Mouse (Mus musculus) CH12.LX (cell line): ENCODE results near the gene Eif2ak3. TPM values are rescaled to one million over a fixed set of nuclear protein-coding genes. Genes with fewer than 3 reads are reported as not detected.
"Not testable (repeated sequence)": the region's sequence is repeated elsewhere in the genome, so short reads cannot be mapped to it uniquely, and the experiment has no call there.

Source experiments
- DNase-seq: peaks from one replicate; pipeline ENCODE4 v3.0.0-alpha.2; 2013; ENCODE audit errors: extremely low read depth
- H3K27ac ChIP-seq: 2 replicates; pipeline ENCODE4 v1.5.1; 2012; ENCODE audit warnings: low read depth, mild to moderate bottlenecking, control low read depth, moderate library complexity; ENCODE audit not compliant: insufficient read depth
- H3K27me3 ChIP-seq: replicated peaks from 2 replicates; pipeline ENCODE3; 2012; ENCODE audit warnings: inconsistent platforms
- H3K36me3 ChIP-seq, 2 experiments: replicated peaks in 1 of 2; 2 replicates each; pipeline versions ENCODE3 to v1.6.1; 2012; ENCODE audit warnings: inconsistent platforms in 1 of 2, low read length in 1 of 2, mild to moderate bottlenecking in 1 of 2, mixed read lengths in 1 of 2, moderate library complexity in 1 of 2; ENCODE audit not compliant: control insufficient read depth in 1 of 2, insufficient read depth in 1 of 2
- H3K4me1 ChIP-seq, 2 experiments: 2 replicates each; pipeline ENCODE4 v1.6.1; 2012; ENCODE audit warnings: inconsistent platforms in 1 of 2, moderate library complexity in 1 of 2; ENCODE audit not compliant: insufficient read depth in 2 of 2, control insufficient read depth in 1 of 2
- H3K4me2 ChIP-seq: 2 replicates; pipeline ENCODE4 v1.6.1; 2012; ENCODE audit warnings: low read depth, mild to moderate bottlenecking, control low read depth; ENCODE audit not compliant: poor library complexity, insufficient read depth, severe bottlenecking
- H3K4me3 ChIP-seq, 3 experiments: fragments of 150-350 bp in 1 of 3; sonication (generic) in 1 of 3; replicated peaks in 1 of 3; 2 replicates each; pipeline versions ENCODE3 to v1.5.1; 2011 to 2012; ENCODE audit warnings: low read depth in 2 of 3, low read length in 2 of 3, mild to moderate bottlenecking in 2 of 3, moderate library complexity in 2 of 3, control low read depth in 1 of 3, improper control_type of control experiment in 1 of 3, inconsistent platforms in 1 of 3, mixed read lengths in 1 of 3; ENCODE audit not compliant: poor library complexity in 1 of 3
- H3K79me2 ChIP-seq: replicated peaks from 2 replicates; pipeline ENCODE4 v1.6.1; 2012; ENCODE audit warnings: mild to moderate bottlenecking, moderate library complexity; ENCODE audit not compliant: control insufficient read depth, poor library complexity, insufficient read depth, severe bottlenecking; ENCODE audit errors: extremely low read depth
- H3K9ac ChIP-seq: 2 replicates; pipeline ENCODE4 v1.6.1; 2012; ENCODE audit warnings: low read depth, mild to moderate bottlenecking, control low read depth, moderate library complexity; ENCODE audit not compliant: insufficient read depth
- H3K9me3 ChIP-seq: replicated peaks from 2 replicates; pipeline ENCODE3; 2012; ENCODE audit warnings: low read length, inconsistent platforms, mixed read lengths
- BHLHE40 ChIP-seq: IDR thresholded peaks from 2 replicates; pipeline ENCODE4 v1.6.1; 2011; ENCODE audit warnings: mild to moderate bottlenecking, low read depth, low read length, improper control_type of control experiment
- CHD1 ChIP-seq: IDR thresholded peaks from 2 replicates; pipeline ENCODE4 v1.6.1; 2012; ENCODE audit warnings: low read depth, low read length, improper control_type of control experiment, inconsistent platforms
- CHD2 ChIP-seq: IDR thresholded peaks from 2 replicates; pipeline ENCODE4 v1.6.1; 2011; ENCODE audit warnings: low read length, improper control_type of control experiment
- ELF1 ChIP-seq: IDR thresholded peaks from 2 replicates; pipeline ENCODE4 v1.6.1; 2014; ENCODE audit warnings: low read depth, mild to moderate bottlenecking, inconsistent platforms, low read length, improper control_type of control experiment
- ETS1 ChIP-seq: conservative IDR thresholded peaks from 2 replicates; pipeline ENCODE4 v1.6.1; 2012; ENCODE audit warnings: low read depth, mild to moderate bottlenecking, inconsistent platforms, low read length, improper control_type of control experiment, moderate library complexity
- GABPA ChIP-seq: IDR thresholded peaks from 2 replicates; pipeline ENCODE4 v1.6.1; 2012; ENCODE audit warnings: low read depth, low read length, improper control_type of control experiment, inconsistent platforms; ENCODE audit not compliant: insufficient replicate concordance
- HCFC1 ChIP-seq: IDR thresholded peaks from 2 replicates; pipeline ENCODE4 v1.6.1; 2012; ENCODE audit warnings: low read depth, mild to moderate bottlenecking, inconsistent platforms, low read length, improper control_type of control experiment
- IRF4 ChIP-seq: IDR thresholded peaks from 2 replicates; pipeline ENCODE4 v1.6.1; 2014; ENCODE audit warnings: low read depth, mild to moderate bottlenecking, inconsistent platforms, low read length, improper control_type of control experiment
- JUND ChIP-seq: conservative IDR thresholded peaks from 2 replicates; pipeline ENCODE4 v1.6.1; 2011; ENCODE audit warnings: low read depth, low read length, improper control_type of control experiment
- KAT2A ChIP-seq: IDR thresholded peaks from 2 replicates; pipeline ENCODE4 v1.6.1; 2012; ENCODE audit warnings: low read length, improper control_type of control experiment, inconsistent platforms; ENCODE audit not compliant: insufficient replicate concordance
- MAFK ChIP-seq: IDR thresholded peaks from 2 replicates; pipeline ENCODE4 v1.6.1; 2011; ENCODE audit warnings: low read length, improper control_type of control experiment; ENCODE audit not compliant: insufficient replicate concordance
- MAZ ChIP-seq: IDR thresholded peaks from 2 replicates; pipeline ENCODE4 v1.6.1; 2012; ENCODE audit warnings: low read depth, mild to moderate bottlenecking, inconsistent platforms, low read length, improper control_type of control experiment, moderate library complexity
- MXI1 ChIP-seq: IDR thresholded peaks from 2 replicates; pipeline ENCODE4 v1.6.1; 2011; ENCODE audit warnings: mild to moderate bottlenecking, low read depth, low read length, improper control_type of control experiment
- MYC ChIP-seq: IDR thresholded peaks from 2 replicates; pipeline ENCODE4 v1.6.1; 2011; ENCODE audit warnings: low read depth, mild to moderate bottlenecking, improper control_type of control experiment, low read length
- NELFE ChIP-seq: IDR thresholded peaks from 2 replicates; pipeline ENCODE4 v1.6.1; 2011; ENCODE audit warnings: low read depth, low read length, improper control_type of control experiment
- PAX5 ChIP-seq: IDR thresholded peaks from 2 replicates; pipeline ENCODE4 v1.6.1; 2012; ENCODE audit warnings: low read length, inconsistent platforms, mixed read lengths
- RAD21 ChIP-seq: IDR thresholded peaks from 2 replicates; pipeline ENCODE4 v1.6.1; 2011; ENCODE audit warnings: low read depth, mild to moderate bottlenecking, low read length, improper control_type of control experiment, moderate library complexity
- SIN3A ChIP-seq: IDR thresholded peaks from 2 replicates; pipeline ENCODE4 v1.6.1; 2012; ENCODE audit warnings: low read length, improper control_type of control experiment, inconsistent platforms
- SMC3 ChIP-seq: IDR thresholded peaks from 2 replicates; pipeline ENCODE4 v1.6.1; 2011; ENCODE audit warnings: low read depth, low read length, improper control_type of control experiment
- TBP ChIP-seq: conservative IDR thresholded peaks from 2 replicates; pipeline ENCODE4 v1.6.1; 2011; ENCODE audit warnings: low read depth, low read length, improper control_type of control experiment
- UBTF ChIP-seq: IDR thresholded peaks from 2 replicates; pipeline ENCODE4 v1.6.1; 2012; ENCODE audit warnings: low read depth, mild to moderate bottlenecking, inconsistent platforms, low read length, improper control_type of control experiment, moderate library complexity
- USF1 ChIP-seq: IDR thresholded peaks from 2 replicates; pipeline ENCODE4 v1.6.1; 2014; ENCODE audit warnings: low read depth, mild to moderate bottlenecking, inconsistent platforms, low read length, improper control_type of control experiment
- ZC3H11A ChIP-seq: IDR thresholded peaks from 2 replicates; pipeline ENCODE4 v1.6.1; 2012; ENCODE audit warnings: low read depth, mild to moderate bottlenecking, inconsistent platforms, low read length, improper control_type of control experiment
- ZKSCAN1 ChIP-seq: IDR thresholded peaks from 2 replicates; pipeline ENCODE4 v1.6.1; 2012; ENCODE audit warnings: low read depth, inconsistent platforms, low read length, improper control_type of control experiment, borderline replicate concordance
- ZMIZ1 ChIP-seq: IDR thresholded peaks from 2 replicates; pipeline ENCODE4 v1.6.1; 2012; ENCODE audit warnings: low read depth, mild to moderate bottlenecking, inconsistent platforms, low read length, improper control_type of control experiment
- dilution Hi-C: fragments of 300-500 bp; cut with MboI; formaldehyde crosslinking; loops from 2 replicates; pipeline ENCODE4 v1.14.3; 2020; ENCODE audit warnings: low sequenced_read_pairs; ENCODE audit not compliant: extremely low pct_unique_long_range_greater_than_20kb, extremely low pct_ligation_motif_present
- in situ Hi-C: fragments of 300-500 bp; cut with MboI; formaldehyde crosslinking; loops from 3 replicates; pipeline ENCODE4 v1.14.3; 2019; ENCODE audit warnings: low sequenced_read_pairs, low pct_ligation_motif_present, low pct_unique_long_range_greater_than_20kb, mixed read lengths
- polyA plus RNA-seq: library from polyadenylated mRNA; unstranded; fragments of >175 nt; gene quantifications from 2 replicates; pipeline ENCODE4 v1.2.1, GENCODE M21; 2012; ENCODE audit warnings: low read depth; ENCODE audit not compliant: insufficient read length
- total RNA-seq, 2 experiments: library from RNA; depleted of rRNA; stranded (reverse); fragments of 300-350 nt in 1 of 2; fragments of >200 nt in 1 of 2; gene quantifications; 2 replicates each; pipeline ENCODE4 v1.2.3; 2012 to 2014

The Eif2ak3 gene
- total and polyA plus RNA-seq, 3 experiments = 21.2 to 38.9 (median 23.1) TPM

DNA sequence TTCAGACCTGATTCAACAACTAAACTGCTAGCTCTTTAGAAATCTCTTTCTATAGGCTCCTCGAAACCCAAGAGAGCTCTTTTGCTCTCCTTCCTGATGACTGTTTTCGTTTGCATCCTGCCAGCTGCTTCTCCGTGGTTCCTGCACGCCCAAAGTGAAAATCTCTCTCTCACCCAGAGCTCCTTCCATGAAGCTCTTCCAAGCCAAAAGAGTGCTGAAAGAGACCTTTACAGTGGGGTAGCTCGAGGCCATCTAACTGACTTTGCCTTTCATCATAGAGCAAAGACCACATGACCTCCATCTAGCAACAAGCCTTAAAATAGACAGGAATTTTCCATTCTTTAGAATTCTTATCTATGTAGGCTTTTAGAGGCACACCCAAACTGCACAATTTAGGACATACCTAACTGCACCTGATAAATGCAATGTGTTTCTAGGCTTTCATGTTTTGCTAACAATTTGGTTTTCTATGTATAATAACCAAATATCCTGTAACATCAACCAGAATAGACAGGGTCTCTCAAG, 21.9 kb upstream of the Eif2ak3 start (continued):
- TF ChIP-seq CHD2 (0 out of 2 replicates have a peak, but pooled peaks have one; percentile 16), RAD21 (no peak), JUND (no peak), IRF4 (no peak), GABPA (no peak), MAFK (no peak), ZKSCAN1 (no peak), HCFC1 (no peak), ETS1 (no peak), MAZ (no peak), NELFE (no peak)
- TF ChIP-seq, all 38 proteins: peak for 9

DNA sequence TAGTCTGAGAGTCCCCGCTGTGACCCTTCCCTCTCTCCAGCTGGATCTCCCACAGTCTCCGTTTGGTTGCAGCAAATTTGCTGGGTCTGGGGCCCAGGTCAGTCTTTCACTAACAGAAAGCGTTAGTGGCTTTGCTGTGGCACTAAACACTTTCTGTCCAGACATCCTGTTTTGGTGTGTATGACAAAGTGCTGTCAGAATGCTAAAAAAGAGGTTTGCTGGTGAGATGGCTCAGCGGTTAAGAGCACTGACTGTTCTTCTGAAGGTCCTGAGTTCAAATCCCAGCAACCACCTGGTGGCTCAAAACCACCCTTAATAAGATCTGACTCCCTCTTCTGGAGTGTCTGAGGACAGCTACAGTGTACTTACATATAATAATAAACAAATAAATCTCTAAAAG, 21.0 kb upstream of the Eif2ak3 start:
- H3K79me2 ChIP-seq, H3K4me3 ChIP-seq, H3K9ac ChIP-seq, dilution Hi-C loops: not testable (repeated sequence)
- H3K9me3 ChIP-seq = peaks cover 10% of the 10 kb centered on the region
- peak; percentile 89 for TF ChIP-seq TBP
- TF ChIP-seq, all 38 proteins: peak for 1; not testable (repeated sequence) for 37
- in situ Hi-C loops = loop anchor here (25.0 kb wide), 1 partner anchor 314 kb away; the partner anchor contains the start of gene Thnsl2
- H3K27me3 ChIP-seq, DNase-seq, H3K36me3 ChIP-seq, H3K4me2 ChIP-seq, H3K27ac ChIP-seq: not testable (repeated sequence)
- H3K4me1 ChIP-seq = peaks cover 13 to 41% of the 10 kb centered on the region in 2 experiments; a peak in 3 of 4 replicates

DNA sequence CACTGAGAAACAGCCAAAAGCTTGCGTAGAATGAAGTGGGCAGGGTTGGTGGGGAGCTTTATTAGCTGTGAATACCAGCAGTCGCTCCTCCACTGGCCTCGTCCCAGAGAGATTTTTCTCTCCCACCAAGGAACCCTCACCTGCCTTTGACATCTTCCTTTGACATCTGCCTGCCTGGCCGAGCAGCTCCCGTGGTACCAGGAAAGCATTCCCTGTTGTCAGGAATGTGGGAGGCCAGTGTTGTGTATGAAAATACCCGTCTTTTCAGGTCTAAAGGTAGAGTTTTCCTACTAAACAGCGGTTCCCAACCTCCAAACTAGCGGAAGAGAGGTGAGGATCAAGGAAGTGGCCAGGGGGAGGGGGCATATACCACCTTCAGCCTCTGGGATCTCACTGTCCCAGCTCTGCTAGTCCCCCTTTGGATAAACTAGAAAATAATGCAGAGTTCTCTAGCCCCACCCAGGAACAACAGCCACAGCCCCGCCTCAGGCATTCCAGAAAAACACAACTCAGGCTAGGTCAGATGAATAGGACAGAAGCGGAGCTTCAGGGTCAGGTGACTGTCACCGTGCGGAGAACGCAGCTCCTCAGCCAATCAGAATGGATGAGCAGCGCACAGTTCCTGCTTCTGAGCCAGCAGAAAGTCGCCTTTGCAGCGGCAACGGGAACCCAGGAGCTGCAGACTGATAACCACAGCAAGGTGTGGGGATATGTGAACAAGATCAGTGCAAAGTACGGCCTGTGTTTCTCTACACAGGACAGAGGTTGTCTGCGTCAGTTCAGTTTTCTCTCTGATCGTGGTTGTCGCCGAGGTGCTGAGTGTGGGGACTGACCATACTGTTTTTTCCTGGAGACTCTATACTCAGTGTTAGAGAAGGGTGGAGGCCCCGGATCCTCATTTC, 20.0 kb upstream of the Eif2ak3 start:
- DNase-seq = peak; percentile 80
- Histone ChIP-seq H3K9ac (peak overlapping the region; percentile 39), H3K36me3 (no peaks in the 10 kb centered on the region), H3K4me1 (peaks cover 15 to 45% of the 10 kb centered on the region in 2 experiments), H3K79me2 (no peaks in the 10 kb centered on the region), H3K27me3 (no peaks in the 10 kb centered on the region), H3K4me2 (peak overlapping the region; percentile 39), H3K9me3 (peaks cover 10% of the 10 kb centered on the region), H3K27ac (peak overlapping the region; percentile 88), H3K4me3 (peak overlapping the region; percentile 53 to 58 (median 56))
- in situ Hi-C loops (loop anchor here (25.0 kb wide), 1 partner anchor 313 kb away; the partner anchor contains the start of gene Thnsl2), dilution Hi-C loops (no loop called here)
- no peak for TF ChIP-seq RAD21
- 0 out of 2 replicates have a peak, but pooled peaks have one; percentile 15 for TF ChIP-seq MAZ
- no peak for TF ChIP-seq PAX5
- no peak for TF ChIP-seq KAT2A
- 0 out of 2 replicates have a peak, but pooled peaks have one; percentile 46 for TF ChIP-seq MAFK
- no peak for TF ChIP-seq SMC3
- TF ChIP-seq CHD1 = 0 out of 2 replicates have a peak, but pooled peaks have one; percentile 18
- peak; percentile 85 for TF ChIP-seq BHLHE40
- TF ChIP-seq NELFE = peak; percentile 74
- TF ChIP-seq ELF1 = peak; percentile 87
- peak; percentile 86 for TF ChIP-seq USF1
- no peak for TF ChIP-seq GABPA
- peak; percentile 52 for TF ChIP-seq HCFC1
- TF ChIP-seq CHD2 = no peak
- peak; percentile 66 for TF ChIP-seq TBP
- peak; percentile 96 for TF ChIP-seq SIN3A
- TF ChIP-seq ZMIZ1 = peak; percentile 84
- TF ChIP-seq MYC = peak; percentile 55
- TF ChIP-seq UBTF = no peak
- TF ChIP-seq ZC3H11A = no peak
- TF ChIP-seq MXI1 = no peak; the same call in 1 of the 2 replicates
